Mouse (Mus musculus) embryonic fibroblast, embryonic 13.5 days (primary cell): ENCODE measurements around the gene Pinlyp.

Experiments used
- CTCF ChIP-seq: IDR thresholded peaks from 2 replicates; pipeline ENCODE4 v1.5.1; 2011; ENCODE audit warnings: mild to moderate bottlenecking, control low read depth, low read length, moderate library complexity, borderline replicate concordance; ENCODE audit not compliant: insufficient read depth
- POLR2A ChIP-seq: IDR thresholded peaks from 2 replicates; pipeline ENCODE4 v1.6.1; 2011; ENCODE audit warnings: low read depth, mild to moderate bottlenecking, control low read depth, low read length, moderate library complexity

GRCm38 (mm10) chr7:24564607-24565265 lies 18.8 kb upstream of the Pinlyp start:
- TF ChIP-seq CTCF (peak; percentile 95), POLR2A (no peak)
